Mouse (Mus musculus) cerebellum, adult 2 months (tissue): Measurements from ENCODE around the gene Ttc19.

Source experiments
- CTCF ChIP-seq: fragments of 200-500 bp; IDR thresholded peaks from 2 replicates; pipeline ENCODE4 v1.5.1; 2011; ENCODE audit warnings: low read depth, mild to moderate bottlenecking, control low read depth, low read length, moderate library complexity, borderline replicate concordance; ENCODE audit not compliant: insufficient read depth
- POLR2A ChIP-seq: fragments of 200-500 bp; IDR thresholded peaks from 2 replicates; pipeline ENCODE4 v1.6.1; 2011; ENCODE audit warnings: low read length, control low read depth, borderline replicate concordance; ENCODE audit not compliant: insufficient read depth

GRCm38 (mm10) chr11:62355216-62355615 is 73.9 kb downstream of the Ttc19 start:
- no peak for TF ChIP-seq CTCF
- no peak for TF ChIP-seq POLR2A
